Mouse (Mus musculus): ENCODE results near the gene Samd11.

The Samd11 gene

GRCm38 (mm10) chr4:156217022-156217669 lies 38.3 kb downstream of the Samd11 start:
- in situ Hi-C loops (cut with MboI; ENCODE audit: low pct_unique_long_range_greater_than_20kb in 1 of 2, low sequenced_read_pairs in 2 of 2, unreplicated experiment in 1 of 2), result no loop called here

GRCm38 (mm10) chr4:156216196-156216595 lies 39.3 kb downstream of the Samd11 start:
- in situ Hi-C loops (cut with MboI; ENCODE audit: low pct_unique_long_range_greater_than_20kb in 1 of 2, low sequenced_read_pairs in 2 of 2, unreplicated experiment in 1 of 2), result no loop called here

GRCm38 (mm10) chr4:156215649-156216048 lies 39.8 kb downstream of the Samd11 start, which contains the start of gene Perm1:
TSS of gene Perm1 (plus strand) at chr4:156215868.
- in situ Hi-C loops (cut with MboI; ENCODE audit: low pct_unique_long_range_greater_than_20kb in 1 of 2, low sequenced_read_pairs in 2 of 2, unreplicated experiment in 1 of 2), result no loop called here

- in situ Hi-C loops (cut with MboI; ENCODE audit: low pct_unique_long_range_greater_than_20kb in 1 of 2, low sequenced_read_pairs in 2 of 2, unreplicated experiment in 1 of 2), result no loop called here
Measured at GRCm38 (mm10) chr4:156213134-156213533, 42.3 kb downstream of the Samd11 start.

- in situ Hi-C loops (cut with MboI; ENCODE audit: low pct_unique_long_range_greater_than_20kb in 1 of 2, low sequenced_read_pairs in 2 of 2, unreplicated experiment in 1 of 2), result no loop called here
Measured at GRCm38 (mm10) chr4:156209963-156210635, 45.4 kb downstream of the Samd11 start.

- in situ Hi-C loops (cut with MboI; ENCODE audit: low pct_unique_long_range_greater_than_20kb in 1 of 2, low sequenced_read_pairs in 2 of 2, unreplicated experiment in 1 of 2), result no loop called here
Measured at GRCm38 (mm10) chr4:156208872-156209271, 46.6 kb downstream of the Samd11 start.

GRCm38 (mm10) chr4:156203413-156204131 lies 51.9 kb downstream of the Samd11 start:
- in situ Hi-C loops (cut with MboI; ENCODE audit: low pct_unique_long_range_greater_than_20kb in 1 of 2, low sequenced_read_pairs in 2 of 2, unreplicated experiment in 1 of 2), result no loop called here

- in situ Hi-C loops (cut with MboI; ENCODE audit: low pct_unique_long_range_greater_than_20kb in 1 of 2, low sequenced_read_pairs in 2 of 2, unreplicated experiment in 1 of 2), result no loop called here
Measured at GRCm38 (mm10) chr4:156203001-156203412, 52.5 kb downstream of the Samd11 start, which contains the start of gene AW011738. TSS of gene AW011738 (plus strand) at chr4:156203304.

GRCm38 (mm10) chr4:156202462-156202893 lies 53.0 kb downstream of the Samd11 start:
- in situ Hi-C loops (cut with MboI; ENCODE audit: low pct_unique_long_range_greater_than_20kb in 1 of 2, low sequenced_read_pairs in 2 of 2, unreplicated experiment in 1 of 2), result no loop called here

GRCm38 (mm10) chr4:156200623-156201475 lies 54.6 kb downstream of the Samd11 start, which contains the start of gene Isg15:
TSS of gene Isg15 (minus strand) at chr4:156200818.
- in situ Hi-C loops (cut with MboI; ENCODE audit: low pct_unique_long_range_greater_than_20kb in 1 of 2, low sequenced_read_pairs in 2 of 2, unreplicated experiment in 1 of 2), result no loop called here

GRCm38 (mm10) chr4:156197829-156198205 lies 57.6 kb downstream of the Samd11 start:
- in situ Hi-C loops (cut with MboI; ENCODE audit: low pct_unique_long_range_greater_than_20kb in 1 of 2, low sequenced_read_pairs in 2 of 2, unreplicated experiment in 1 of 2), result no loop called here

GRCm38 (mm10) chr4:156197131-156197828 lies 58.2 kb downstream of the Samd11 start, which contains the start of gene Agrn:
TSS of gene Agrn (minus strand) at chr4:156197488.
- in situ Hi-C loops (cut with MboI; ENCODE audit: low pct_unique_long_range_greater_than_20kb in 1 of 2, low sequenced_read_pairs in 2 of 2, unreplicated experiment in 1 of 2), result no loop called here

Data from mouse embryonic stem cell (cell line).